Mouse (Mus musculus): ENCODE data around the gene Sprn.

Gene Sprn

GRCm38 (mm10) chr7:140154218-140154927 lies at the start of gene Sprn:
Sprn (minus strand) TSS chr7:140154877.
- DNase-seq (ENCODE audit: low spot score), result no peak

- no peak for DNase-seq (ENCODE audit: low spot score)
These were observed 46.4 kb upstream of the Sprn start for GRCm38 (mm10) chr7:140201090-140201489.

GRCm38 (mm10) chr7:140196002-140196401 lies 41.3 kb upstream of the Sprn start:
- DNase-seq (ENCODE audit: low spot score), result no peak

GRCm38 (mm10) chr7:140194031-140194430 lies 39.4 kb upstream of the Sprn start:
- DNase-seq (ENCODE audit: low spot score), result no peak

GRCm38 (mm10) chr7:140192851-140193250 lies 38.2 kb upstream of the Sprn start:
- no peak for DNase-seq (ENCODE audit: low spot score)

- no peak for DNase-seq (ENCODE audit: low spot score)
These were observed 37.8 kb upstream of the Sprn start for GRCm38 (mm10) chr7:140192445-140192844.

- DNase-seq (ENCODE audit: low spot score), result no peak
These were observed 35.8 kb upstream of the Sprn start for GRCm38 (mm10) chr7:140190435-140190834.

GRCm38 (mm10) chr7:140188391-140189328 lies 34.0 kb upstream of the Sprn start:
- DNase-seq (ENCODE audit: low spot score), result peak; percentile 48

GRCm38 (mm10) chr7:140187721-140188390 lies 33.2 kb upstream of the Sprn start:
- DNase-seq (ENCODE audit: low spot score), result peak; percentile 36

- DNase-seq (ENCODE audit: low spot score), result no peak
These were observed 32.3 kb upstream of the Sprn start for GRCm38 (mm10) chr7:140186646-140187620.

- DNase-seq (ENCODE audit: low spot score), result no peak
These were observed 29.5 kb upstream of the Sprn start for GRCm38 (mm10) chr7:140184206-140184605.

- no peak for DNase-seq (ENCODE audit: low spot score)
These were observed 26.0 kb upstream of the Sprn start for GRCm38 (mm10) chr7:140180692-140181091.

GRCm38 (mm10) chr7:140179176-140179575 lies 24.5 kb upstream of the Sprn start:
- no peak for DNase-seq (ENCODE audit: low spot score)

GRCm38 (mm10) chr7:140172936-140173335 lies 18.3 kb upstream of the Sprn start, which contains the start of gene Olfr523:
Olfr523 (plus strand) TSS chr7:140173217.
- no peak for DNase-seq (ENCODE audit: low spot score)

GRCm38 (mm10) chr7:140170863-140171262 lies 16.2 kb upstream of the Sprn start:
- no peak for DNase-seq (ENCODE audit: low spot score)

- no peak for DNase-seq (ENCODE audit: low spot score)
These were observed 14.7 kb upstream of the Sprn start for GRCm38 (mm10) chr7:140169386-140169785.

- no peak for DNase-seq (ENCODE audit: low spot score)
These were observed 13.3 kb upstream of the Sprn start for GRCm38 (mm10) chr7:140167950-140168349.

GRCm38 (mm10) chr7:140164664-140165063 lies 10.0 kb upstream of the Sprn start, which contains the start of gene Olfr522:
Olfr522 (minus strand) TSS chr7:140164764.
- DNase-seq (ENCODE audit: low spot score), result no peak

GRCm38 (mm10) chr7:140160363-140160762 lies 5.7 kb upstream of the Sprn start:
- DNase-seq (ENCODE audit: low spot score), result no peak

- no peak for DNase-seq (ENCODE audit: low spot score)
These were observed 854 bp downstream of the Sprn start for GRCm38 (mm10) chr7:140153829-140154217.

- no peak for DNase-seq (ENCODE audit: low spot score)
These were observed 1.3 kb downstream of the Sprn start for GRCm38 (mm10) chr7:140153383-140153782.
